Mouse (Mus musculus) monocyte, adult 59 days (primary cell): ENCODE data around the gene Adcyap1r1. TPM values are rescaled to one million over a fixed set of nuclear protein-coding genes. Genes with fewer than 3 reads are reported as not detected.

Source experiments
- total RNA-seq, 2 experiments: library from RNA; stranded (reverse); gene quantifications; one replicate each; pipeline ENCODE4 v1.2.4; 2023

Gene Adcyap1r1
- not detected for total RNA-seq

GRCm38 (mm10) chr6:55451771-55452371 lies at the start of gene Adcyap1r1:
Adcyap1r1 (plus strand) TSS chr6:55451978.

Other genes starting within 250 kb of the Adcyap1r1 start
- gene Mindy4, start 248.6 kb upstream of the Adcyap1r1 start, total RNA-seq = 1 to 10 TPM; 1.0 to 1.9 TPM
- gene Aqp1, start 115.5 kb upstream of the Adcyap1r1 start, total RNA-seq = 1 to 10 TPM; 1.5 to 2.2 TPM
- not detected for gene Ghrhr, start 75.7 kb upstream of the Adcyap1r1 start, total RNA-seq
- not detected for gene Neurod6, start 229.3 kb downstream of the Adcyap1r1 start, total RNA-seq